8 mouse cellular contexts compared by ENCODE assay signal in the genomic region with DNA sequence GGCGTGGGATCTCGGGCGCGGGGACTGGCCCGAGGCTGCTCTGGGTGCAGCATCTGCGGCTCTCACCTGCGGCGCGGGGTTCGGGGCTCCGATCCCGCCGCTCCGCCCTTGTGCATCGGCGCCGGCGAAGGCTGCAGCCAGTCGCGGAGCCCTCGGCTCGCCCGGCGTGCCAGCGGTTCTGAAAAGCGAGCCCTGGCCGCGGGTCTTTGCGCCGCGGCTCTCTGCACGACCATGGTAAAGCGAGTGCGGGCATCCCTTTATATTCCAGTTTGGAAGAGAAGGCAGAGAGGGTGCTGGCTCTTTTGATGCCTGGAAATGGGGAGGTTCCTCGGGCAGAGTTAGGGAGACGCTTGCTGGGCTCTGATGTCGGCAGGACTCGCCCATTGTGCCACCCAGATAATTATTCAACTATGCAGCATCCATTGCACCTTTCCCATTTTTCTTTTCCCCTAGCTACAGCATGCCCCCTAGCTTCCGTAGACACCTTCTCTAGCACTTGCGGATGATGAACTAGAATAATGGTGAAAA. TPM values are rescaled to one million over a fixed set of nuclear protein-coding genes. Genes with fewer than 3 reads are reported as not detected.
DNase-seq lines count a peak whose midpoint lies in the region; ATAC-seq and TF ChIP-seq lines count a peak whose summit lies in the region.

No protein-coding gene starts in this region.

- no peaks in the 10 kb centered on the region for H3K27me3 ChIP-seq in E14TG2a.4 (ENCODE audit: insufficient read depth, low read length)
- H3K27me3 ChIP-seq in embryonic facial prominence, embryonic 14.5 days (replicated peaks; ENCODE audit: control insufficient read depth, insufficient read depth, low read length): no peaks in the 10 kb centered on the region

- H3K27ac ChIP-seq in embryonic facial prominence, embryonic 14.5 days (replicated peaks; ENCODE audit: low read depth, low read length): peak overlapping the region; percentile 87
- H3K27ac ChIP-seq in layer of hippocampus, adult 2 months: peak overlapping the region; percentile 100

- H3K4me3 ChIP-seq in E14TG2a.4 (replicated peaks; ENCODE audit: low read length): peak overlapping the region; percentile 96
- peak overlapping the region; percentile 90 for H3K4me3 ChIP-seq in embryonic facial prominence, embryonic 14.5 days (ENCODE audit: low read depth, low read length)
- H3K4me3 ChIP-seq in layer of hippocampus, adult 2 months: peak overlapping the region; percentile 81
- H3K4me3 ChIP-seq in lung, adult 2 months (replicated peaks; ENCODE audit: extremely low read depth, low read depth, low read length): peak overlapping the region; percentile 97

- H3K36me3 ChIP-seq in E14TG2a.4 (ENCODE audit: insufficient read depth, low read length): peaks cover 8% of the 10 kb centered on the region; the same call in 1 of the 2 replicates
- no peaks in the 10 kb centered on the region for H3K36me3 ChIP-seq in embryonic facial prominence, embryonic 14.5 days (ENCODE audit: control insufficient read depth, insufficient read depth, low read length)

- no peak; the same call in 1 of the 2 replicates for ATAC-seq in embryonic facial prominence, embryonic 14.5 days (ENCODE audit: low read depth)

- WGBS in embryonic facial prominence, embryonic 14.5 days: under 1% methylated on average over 25 of the region's 40 CpGs
- WGBS in lung, adult 2 months: 1% methylated on average over 40 of the region's 40 CpGs

- peak overlapping the region; percentile 69 for H3K4me2 ChIP-seq in embryonic facial prominence, embryonic 14.5 days (ENCODE audit: low read depth, low read length)

- intact Hi-C loops in heart, postnatal 10 days (cut with DNase I): loop anchor here (1.0 to 5.0 kb wide), 2 partner anchors 42 to 235 kb away; no protein-coding TSS in a partner anchor

- peak; percentile 43 for DNase-seq in adrenal gland, postnatal 25 days
- DNase-seq in embryonic facial prominence, embryonic 14.5 days (ENCODE audit: low spot score): peak; percentile 73
- peak; percentile 36 to 44 for DNase-seq in heart, postnatal 10 days
- peak; percentile 26 to 45 for DNase-seq in layer of hippocampus, adult 2 months (ENCODE audit: low spot score in 2 of 2)
- DNase-seq in lung, adult 2 months: peak; percentile 35
- DNase-seq in ovary, postnatal 36 days (ENCODE audit: low spot score): peak; percentile 50
- peak; percentile 28 for DNase-seq in thymus, postnatal 25 days

- H3K9me3 ChIP-seq in E14TG2a.4 (ENCODE audit: low read length): no peaks in the 10 kb centered on the region
- no peaks in the 10 kb centered on the region for H3K9me3 ChIP-seq in embryonic facial prominence, embryonic 14.5 days (ENCODE audit: control insufficient read depth, low read length)

- peaks cover 27% of the 10 kb centered on the region for H3K4me1 ChIP-seq in E14TG2a.4 (replicated peaks; ENCODE audit: low read depth, low read length)
- H3K4me1 ChIP-seq in embryonic facial prominence, embryonic 14.5 days (ENCODE audit: control insufficient read depth, insufficient read depth, low read length): peaks cover 12% of the 10 kb centered on the region
- peaks cover 9% of the 10 kb centered on the region for H3K4me1 ChIP-seq in lung, adult 2 months (ENCODE audit: control insufficient read depth, insufficient read depth, low read length)

- H3K9ac ChIP-seq in embryonic facial prominence, embryonic 14.5 days (ENCODE audit: low read depth, low read length): peak overlapping the region; percentile 74

- no peak for TF ChIP-seq CTCF in E14TG2a.4 (conservative IDR thresholded peaks at IDR 0.05; ENCODE audit: low read length)
- TF ChIP-seq CTCF in layer of hippocampus, adult 2 months (conservative IDR thresholded peaks at IDR 0.05): peak; percentile 75
- TF ChIP-seq CTCF in lung, adult 2 months (IDR thresholded peaks at IDR 0.05; ENCODE audit: insufficient read depth, low read length): no peak

- TF ChIP-seq POLR2A in lung, adult 2 months (IDR thresholded peaks at IDR 0.05; ENCODE audit: borderline replicate concordance, extremely low read depth, low read depth, low read length): no peak

RNA-seq across cellular contexts. Expression of a gene that starts 1.1 kb away (rescaled TPM):
- 6.6 and 8.6 TPM in 2 replicates for total RNA-seq in adrenal gland, postnatal 25 days (2021)
- polyA plus RNA-seq in embryonic facial prominence, embryonic 14.5 days (2014; fragmentation: Nextera tagmentation; extraction: Ambion mirVana): 13.9 and 17.4 TPM in 2 replicates
- total RNA-seq in heart, postnatal 10 days (2021): 1 to 10 TPM; 1.9 to 2.3 TPM
- 100 to 1,000 TPM; 412 to 418 TPM for total RNA-seq in layer of hippocampus, adult 2 months (2021)
- 0.86 and 0.98 TPM in 2 replicates for polyA plus RNA-seq in lung, adult 2 months (2012; rRNA removed)

RNA-seq across cellular contexts. Expression of a gene that starts 1.2 kb away (rescaled TPM):
- 28.2 and 33.9 TPM in 2 replicates for total RNA-seq in adrenal gland, postnatal 25 days (2021)
- 27.1 and 27.6 TPM in 2 replicates for polyA plus RNA-seq in embryonic facial prominence, embryonic 14.5 days (2014; fragmentation: Nextera tagmentation; extraction: Ambion mirVana)
- 10 to 100 TPM; 18.4 to 21.1 TPM for total RNA-seq in heart, postnatal 10 days (2021)
- 10 to 100 TPM; 67.1 to 73.9 TPM for total RNA-seq in layer of hippocampus, adult 2 months (2021)
- 10.9 and 11.8 TPM in 2 replicates for polyA plus RNA-seq in lung, adult 2 months (2012; rRNA removed)

Comparison
In these comparisons a context has a peak if more than half of its experiments do, and no peak if none do; other contexts are left out.
1. RNA of a gene that starts 1.1 kb away (total RNA-seq): 412 to 418 TPM in layer of hippocampus, adult 2 months; 6.6 to 8.6 TPM in adrenal gland, postnatal 25 days and 1.9 to 2.3 TPM in heart, postnatal 10 days; every median in the first group is over 10 times any median in the second.
2. Peak in every context shown above with its lines, with median percentiles within 50 percentile points of each other: H3K4me3 ChIP-seq and DNase-seq.